18 mouse cellular contexts compared by ENCODE assay signal in the genomic region with DNA sequence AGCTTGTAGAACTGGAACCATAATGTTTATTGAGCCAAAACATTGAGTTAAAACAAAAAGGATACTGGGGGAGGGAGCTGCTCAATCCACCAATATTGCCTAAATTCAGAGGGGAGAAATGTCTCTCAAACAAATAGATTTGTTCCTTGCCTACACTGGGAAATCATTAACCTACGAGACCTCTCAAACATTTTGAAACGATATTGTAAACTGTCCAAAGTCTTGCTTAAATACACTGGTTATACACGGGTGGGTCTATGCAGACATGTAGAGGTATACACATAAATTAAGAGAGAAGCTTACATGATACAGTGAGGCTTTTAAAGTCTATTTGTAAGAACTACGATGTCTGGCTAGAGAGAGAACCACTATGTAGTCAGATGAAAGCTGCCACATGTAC.
"Had no signal": no experiment of that assay in that cellular context is flagged by ENCODE, and none has a peak within 500 bp of the region (broad histone marks: within the 10 kb centered on the region; RNA-seq: fewer than 3 reads in every experiment).

No protein-coding gene starts in this region.

- H3K9me3 ChIP-seq: midbrain, embryonic 10.5 days; midbrain, embryonic 12.5 days; neural tube, embryonic 13.5 days; neural tube, embryonic 15.5 days had no signal

- H3K4me3 ChIP-seq: midbrain, embryonic 10.5 days; midbrain, embryonic 12.5 days; myocyte; neural tube, embryonic 13.5 days; neural tube, embryonic 15.5 days had no signal

- ATAC-seq: midbrain, embryonic 16.5 days had no signal

- H3K4me2 ChIP-seq: lung, embryonic 14.5 days; midbrain, embryonic 12.5 days; neural tube, embryonic 13.5 days; neural tube, embryonic 15.5 days had no signal

- H3K36me3 ChIP-seq: midbrain, embryonic 12.5 days; neural tube, embryonic 15.5 days had no signal

- H3K27ac ChIP-seq: midbrain, embryonic 10.5 days; midbrain, embryonic 12.5 days; neural tube, embryonic 13.5 days; neural tube, embryonic 15.5 days had no signal

- DNase-seq: lung, embryonic 14.5 days; lung, postnatal 10 days; lung, postnatal 4 days; midbrain, embryonic 14.5 days; retina, postnatal 1 day; right cerebral cortex, adult 18-20 months; right cerebral cortex, postnatal 25 days; right cerebral cortex, postnatal 4 days; spleen, adult 18-20 months; thymus, adult 18-20 months; thymus, postnatal 14 days; thymus, postnatal 36 days had no signal

- H3K27me3 ChIP-seq: midbrain, embryonic 12.5 days; neural tube, embryonic 13.5 days; neural tube, embryonic 15.5 days had no signal

- H3K9ac ChIP-seq: lung, embryonic 14.5 days; midbrain, embryonic 12.5 days; neural tube, embryonic 13.5 days; neural tube, embryonic 15.5 days had no signal

- H3K4me1 ChIP-seq: midbrain, embryonic 10.5 days; midbrain, embryonic 12.5 days; neural tube, embryonic 13.5 days; neural tube, embryonic 15.5 days had no signal
